Mouse (Mus musculus): ENCODE measurements at regions not wholly inside any gene's neighbourhood (a gene's known extent, or its start where the extent isn't known, plus 50 kb on each side); places are given as distances from the start of the nearest gene placed in this dataset.

DNA sequence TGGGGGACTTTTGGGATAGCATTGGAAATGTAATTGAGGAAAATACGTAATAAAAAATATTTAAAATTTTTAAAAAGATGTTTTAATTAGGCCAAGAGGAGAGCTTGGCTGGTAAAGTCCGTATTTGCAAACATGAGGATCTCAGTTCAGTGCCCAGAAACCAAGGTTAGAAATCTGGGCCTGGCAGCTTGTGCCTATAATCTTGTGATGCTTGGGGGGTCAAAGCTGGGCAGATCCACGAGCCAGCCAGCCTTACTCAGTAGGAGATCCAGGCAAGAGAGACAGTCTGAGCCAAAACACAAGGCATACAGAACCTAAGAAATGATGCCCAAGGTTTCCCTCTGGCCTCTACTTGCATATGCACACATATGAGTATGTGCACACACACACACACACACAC is 54.1 kb upstream of the Cxadr start:
- WGBS = 80% methylated on average over 3 of the region's 3 CpGs
- H3K4me1 ChIP-seq (ENCODE audit: control insufficient read depth, insufficient read depth, low read length) = no peaks in the 10 kb centered on the region
- TF ChIP-seq POLR2A (IDR thresholded peaks at IDR 0.05; ENCODE audit: borderline replicate concordance, extremely low read depth, low read depth, low read length) (no peak), CTCF (IDR thresholded peaks at IDR 0.05; ENCODE audit: insufficient read depth, low read length) (no peak)
- H3K4me3 ChIP-seq (replicated peaks; ENCODE audit: extremely low read depth, low read depth, low read length) = no peak overlapping the region
- no peak for DNase-seq

DNA sequence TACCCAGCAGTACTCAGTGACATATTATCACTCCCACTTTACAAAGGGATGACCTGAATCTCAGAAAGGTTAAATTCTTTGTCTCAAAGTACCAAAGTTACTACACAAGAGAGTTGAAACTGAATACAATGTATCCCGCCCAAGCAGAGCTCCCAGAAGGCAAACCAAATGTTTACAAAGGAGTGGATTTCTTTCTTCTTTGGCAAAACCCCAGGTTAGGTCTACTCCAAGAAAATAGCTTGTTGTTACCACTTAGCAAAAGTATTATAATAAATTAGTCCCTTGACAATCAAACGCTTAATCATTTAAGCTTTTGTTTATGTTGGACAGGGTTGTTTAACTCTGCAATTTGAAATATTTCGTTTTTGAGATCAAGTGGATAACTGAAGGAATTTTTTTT is 58.6 kb upstream of the Cxadr start:
- no peak for DNase-seq
- 16% methylated on average over 3 of the region's 3 CpGs for WGBS
- TF ChIP-seq POLR2A (IDR thresholded peaks at IDR 0.05; ENCODE audit: borderline replicate concordance, extremely low read depth, low read depth, low read length) (no peak), CTCF (IDR thresholded peaks at IDR 0.05; ENCODE audit: insufficient read depth, low read length) (no peak)
- Histone ChIP-seq H3K4me1 (ENCODE audit: control insufficient read depth, insufficient read depth, low read length) (no peaks in the 10 kb centered on the region; the same call in 1 of the 2 replicates), H3K4me3 (replicated peaks; ENCODE audit: extremely low read depth, low read depth, low read length) (no peak overlapping the region)

- 89% methylated on average over 4 of the region's 4 CpGs for WGBS
- DNase-seq = no peak
- no peak for TF ChIP-seq POLR2A (IDR thresholded peaks at IDR 0.05; ENCODE audit: borderline replicate concordance, extremely low read depth, low read depth, low read length)
- no peak for TF ChIP-seq CTCF (IDR thresholded peaks at IDR 0.05; ENCODE audit: insufficient read depth, low read length)
- Histone ChIP-seq H3K4me1 (ENCODE audit: control insufficient read depth, insufficient read depth, low read length) (no peaks in the 10 kb centered on the region; the same call in 1 of the 2 replicates), H3K4me3 (replicated peaks; ENCODE audit: extremely low read depth, low read depth, low read length) (no peak overlapping the region)
These were observed 61.1 kb upstream of the Cxadr start for GRCm38 (mm10) chr16:78240152-78240551.

- DNase-seq = no peak
- H3K4me3 ChIP-seq (replicated peaks; ENCODE audit: extremely low read depth, low read depth, low read length) = peak overlapping the region; percentile 40
- 6% methylated on average over 18 of the region's 18 CpGs for WGBS
- no peak for TF ChIP-seq CTCF (IDR thresholded peaks at IDR 0.05; ENCODE audit: insufficient read depth, low read length)
- TF ChIP-seq POLR2A (IDR thresholded peaks at IDR 0.05; ENCODE audit: borderline replicate concordance, extremely low read depth, low read depth, low read length) = no peak
- H3K4me1 ChIP-seq (ENCODE audit: control insufficient read depth, insufficient read depth, low read length) = no peaks in the 10 kb centered on the region; the same call in 1 of the 2 replicates
These were observed 63.1 kb upstream of the Cxadr start for GRCm38 (mm10) chr16:78238052-78238701.

DNA sequence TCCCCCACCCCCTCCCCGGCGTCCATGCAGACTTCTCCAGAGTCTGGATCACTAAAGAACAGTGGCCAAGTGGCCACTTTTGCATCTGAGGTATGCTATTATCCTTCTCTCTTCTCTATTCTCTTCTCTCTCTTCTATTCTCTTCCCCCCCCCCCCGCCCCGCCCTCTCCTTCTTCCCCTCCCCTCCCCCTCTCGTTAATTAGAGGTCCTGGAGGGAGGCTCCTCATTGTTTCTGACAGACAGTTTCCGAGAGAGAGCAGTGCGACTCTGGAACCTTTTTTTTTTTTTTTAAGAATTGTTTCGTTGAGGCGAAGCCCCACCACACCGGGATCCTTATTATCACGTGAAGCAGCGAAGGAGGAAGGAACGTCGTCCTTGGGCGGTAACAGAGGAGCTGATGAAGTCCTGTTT is 63.6 kb upstream of the Cxadr start:
- H3K4me3 ChIP-seq (replicated peaks; ENCODE audit: extremely low read depth, low read depth, low read length) = peak overlapping the region; percentile 48
- H3K4me1 ChIP-seq (ENCODE audit: control insufficient read depth, insufficient read depth, low read length) = no peaks in the 10 kb centered on the region; the same call in 1 of the 2 replicates
- TF ChIP-seq CTCF (IDR thresholded peaks at IDR 0.05; ENCODE audit: insufficient read depth, low read length) (no peak), POLR2A (IDR thresholded peaks at IDR 0.05; ENCODE audit: borderline replicate concordance, extremely low read depth, low read depth, low read length) (no peak)
- 3% methylated on average over 13 of the region's 15 CpGs for WGBS
- DNase-seq = no peak

- no peaks in the 10 kb centered on the region; the same call in 1 of the 2 replicates for H3K4me1 ChIP-seq (ENCODE audit: control insufficient read depth, insufficient read depth, low read length)
- DNase-seq = no peak
- H3K4me3 ChIP-seq (replicated peaks; ENCODE audit: extremely low read depth, low read depth, low read length) = peak overlapping the region; percentile 48
- no peak for TF ChIP-seq CTCF (IDR thresholded peaks at IDR 0.05; ENCODE audit: insufficient read depth, low read length)
- WGBS = 4% methylated on average over 25 of the region's 25 CpGs
These were observed 64.3 kb upstream of the Cxadr start for GRCm38 (mm10) chr16:78236746-78237640.

- no peak for DNase-seq
- no peak overlapping the region for H3K4me3 ChIP-seq (replicated peaks; ENCODE audit: extremely low read depth, low read depth, low read length)
- 81% methylated on average over 2 of the region's 2 CpGs for WGBS
- H3K4me1 ChIP-seq (ENCODE audit: control insufficient read depth, insufficient read depth, low read length) = no peaks in the 10 kb centered on the region
- no peak for TF ChIP-seq POLR2A (IDR thresholded peaks at IDR 0.05; ENCODE audit: borderline replicate concordance, extremely low read depth, low read depth, low read length)
- TF ChIP-seq CTCF (IDR thresholded peaks at IDR 0.05; ENCODE audit: insufficient read depth, low read length) = no peak
These were observed 69.1 kb upstream of the Cxadr start for GRCm38 (mm10) chr16:78232205-78232604.

DNA sequence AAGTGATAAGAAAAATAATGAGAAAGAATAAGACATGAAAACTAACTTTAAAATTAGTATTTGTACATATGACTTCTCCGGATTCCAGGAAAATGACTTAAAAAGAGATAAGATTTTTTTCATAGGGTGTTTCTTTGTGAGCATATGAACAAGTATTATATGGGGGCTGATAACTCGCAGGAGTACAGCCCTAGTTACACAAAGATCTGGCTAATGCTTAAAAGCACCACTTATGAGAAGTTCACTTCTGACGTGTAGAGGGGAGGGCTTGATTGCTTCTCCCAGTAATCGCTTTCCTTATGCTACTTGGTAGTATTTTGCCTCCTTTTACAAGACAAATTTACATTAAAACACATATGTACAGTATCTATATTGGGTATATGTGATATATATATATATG is 72.3 kb upstream of the Cxadr start:
- no peak overlapping the region for H3K4me3 ChIP-seq (replicated peaks; ENCODE audit: extremely low read depth, low read depth, low read length)
- no peaks in the 10 kb centered on the region for H3K4me1 ChIP-seq (ENCODE audit: control insufficient read depth, insufficient read depth, low read length)
- TF ChIP-seq CTCF (IDR thresholded peaks at IDR 0.05; ENCODE audit: insufficient read depth, low read length) = no peak
- no peak for DNase-seq
- WGBS = 60% methylated on average over 4 of the region's 4 CpGs

GRCm38 (mm10) chr16:78222377-78222776 is 78.9 kb upstream of the Cxadr start:
- Histone ChIP-seq H3K4me3 (replicated peaks; ENCODE audit: extremely low read depth, low read depth, low read length) (no peak overlapping the region), H3K4me1 (ENCODE audit: control insufficient read depth, insufficient read depth, low read length) (no peaks in the 10 kb centered on the region; the same call in 1 of the 2 replicates)
- 63% methylated on average over 1 of the region's 1 CpGs for WGBS
- no peak for DNase-seq
- TF ChIP-seq CTCF (IDR thresholded peaks at IDR 0.05; ENCODE audit: insufficient read depth, low read length) = no peak

DNA sequence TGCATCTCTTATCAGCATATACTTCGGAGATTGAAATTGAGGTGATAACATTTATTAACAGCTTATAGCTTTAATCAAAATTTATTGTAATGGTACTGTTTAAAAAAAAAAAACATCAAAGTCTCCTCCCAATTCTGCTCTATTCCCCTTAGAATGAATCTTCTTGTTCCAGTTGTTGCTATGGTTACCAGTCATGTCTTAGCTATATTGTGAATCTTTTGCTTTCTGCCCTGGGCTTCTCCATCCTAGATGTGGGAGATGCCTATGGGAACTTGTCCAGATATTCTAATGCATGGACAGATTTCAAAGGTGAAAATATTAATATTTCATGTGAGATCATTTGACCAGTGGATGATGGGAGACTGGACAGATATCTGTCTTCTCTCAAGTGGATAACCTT is 79.5 kb upstream of the Cxadr start:
- WGBS = 88% methylated on average over 1 of the region's 1 CpGs
- H3K4me1 ChIP-seq (ENCODE audit: control insufficient read depth, insufficient read depth, low read length) = no peaks in the 10 kb centered on the region; the same call in 1 of the 2 replicates
- H3K4me3 ChIP-seq (replicated peaks; ENCODE audit: extremely low read depth, low read depth, low read length) = no peak overlapping the region
- no peak for DNase-seq
- TF ChIP-seq POLR2A (IDR thresholded peaks at IDR 0.05; ENCODE audit: borderline replicate concordance, extremely low read depth, low read depth, low read length) (no peak), CTCF (IDR thresholded peaks at IDR 0.05; ENCODE audit: insufficient read depth, low read length) (no peak)

All from lung, adult 2 months (tissue).